Mouse (Mus musculus) forebrain, embryonic 14.5 days (tissue): ENCODE measurements around the gene Ralgapa2. TPM values are rescaled to one million over a fixed set of nuclear protein-coding genes. Genes with fewer than 3 reads are reported as not detected.
A peak's percentile ranks its signal among the peaks of the same experiment; 100 is the strongest.

Experiments used
- ATAC-seq: fragments of 200-750 bp; cut with Nextera tagmentation; 2 replicates; pipeline ENCODE4 v1.8.0; 2017; ENCODE audit warnings: mild to moderate bottlenecking, moderate library complexity
- DNase-seq: peaks from one replicate; pipeline ENCODE4 v3.0.0-alpha.2; 2015; ENCODE audit warnings: low spot score
- H3K27ac ChIP-seq: fragments of 300-500 bp; sonication (generic); 2 replicates; pipeline ENCODE4 v1.5.1; 2014; ENCODE audit warnings: low read depth, mild to moderate bottlenecking, control low read depth, low read length, moderate library complexity
- H3K27me3 ChIP-seq: fragments of 300-500 bp; sonication (generic); replicated peaks from 2 replicates; pipeline ENCODE4 v1.6.1; 2014; ENCODE audit warnings: low read length, control low read depth, mixed read lengths; ENCODE audit not compliant: control insufficient read depth, insufficient read depth
- H3K36me3 ChIP-seq: fragments of 300-500 bp; sonication (generic); 2 replicates; pipeline ENCODE4 v1.6.1; 2014; ENCODE audit warnings: low read length, control low read depth; ENCODE audit not compliant: control insufficient read depth, insufficient read depth
- H3K4me1 ChIP-seq: fragments of 300-500 bp; sonication (generic); 2 replicates; pipeline ENCODE4 v1.6.1; 2014; ENCODE audit warnings: antibody characterized with exemption, low read length, control low read depth; ENCODE audit not compliant: control insufficient read depth, insufficient read depth
- H3K4me2 ChIP-seq: fragments of 300-500 bp; sonication (generic); 2 replicates; pipeline ENCODE4 v1.6.1; 2014; ENCODE audit warnings: mild to moderate bottlenecking, control low read depth, low read length
- H3K4me3 ChIP-seq: fragments of 300-500 bp; sonication (generic); 2 replicates; pipeline ENCODE4 v1.5.1; 2014; ENCODE audit warnings: low read depth, low read length, control low read depth
- H3K9ac ChIP-seq: fragments of 300-500 bp; sonication (generic); 2 replicates; pipeline ENCODE4 v1.6.1; 2014; ENCODE audit warnings: mild to moderate bottlenecking, low read length, control low read depth, moderate library complexity
- H3K9me3 ChIP-seq: fragments of 300-500 bp; sonication (generic); replicated peaks from 2 replicates; pipeline ENCODE4 v1.6.1; 2016; ENCODE audit warnings: low read length, control low read depth, mixed read lengths; ENCODE audit not compliant: control insufficient read depth
- WGBS: fragments of 180-500 bp; shearing (Covaris S2); extraction: QIAGEN DNeasy Blood & Tissue Kit; methylation state at CpG from one replicate; pipeline ENCODE4 v1.1.7; 2014; 5-methylcytosine and 5-hydroxymethylcytosine counted together
- polyA plus RNA-seq: library from polyadenylated mRNA; unstranded; fragments of >200 nt; fragmentation: Nextera tagmentation; extraction: Ambion mirVana; gene quantifications from 2 replicates; pipeline ENCODE4 v1.2.1, GENCODE M21; 2014

Gene Ralgapa2
- polyA plus RNA-seq, 1 experiment from 2014 or later, result 6.3 TPM

DNA sequence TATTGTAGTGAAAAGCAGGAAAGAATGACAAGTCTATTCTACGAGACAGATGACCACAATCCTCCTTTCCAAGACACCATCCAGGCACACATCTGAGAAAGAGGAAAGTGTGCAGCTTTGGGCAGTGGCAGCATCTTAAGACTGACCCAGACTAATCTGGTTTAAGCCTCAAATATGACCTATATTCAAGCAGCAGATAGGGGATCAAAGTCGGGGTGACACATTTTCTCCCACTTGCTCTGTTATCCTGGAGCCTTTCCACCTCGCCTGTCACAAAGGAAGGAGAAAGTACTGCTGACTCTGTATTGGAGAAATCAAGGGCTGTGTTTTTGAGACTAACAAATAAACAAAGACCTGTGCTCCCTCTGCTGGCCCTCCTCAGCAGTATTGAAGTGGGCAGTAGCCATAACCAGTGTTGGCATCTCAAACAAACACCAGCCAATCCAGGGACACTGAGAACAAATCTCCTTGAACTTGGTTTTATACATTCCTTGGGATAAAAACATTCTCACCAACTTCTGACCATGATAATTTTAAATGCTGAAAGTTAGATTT lies 255.7 kb downstream of the Ralgapa2 start:
- ATAC-seq, result peak; percentile 36
- Histone ChIP-seq H3K9me3 (no peaks in the 10 kb centered on the region), H3K27ac (peak overlapping the region; percentile 39), H3K9ac (no peak overlapping the region), H3K4me1 (peaks cover 56% of the 10 kb centered on the region), H3K4me3 (no peak overlapping the region), H3K36me3 (no peaks in the 10 kb centered on the region), H3K27me3 (no peaks in the 10 kb centered on the region), H3K4me2 (no peak overlapping the region)
- 44% methylated on average over 3 of the region's 3 CpGs for WGBS
- DNase-seq, result peak; percentile 76

DNA sequence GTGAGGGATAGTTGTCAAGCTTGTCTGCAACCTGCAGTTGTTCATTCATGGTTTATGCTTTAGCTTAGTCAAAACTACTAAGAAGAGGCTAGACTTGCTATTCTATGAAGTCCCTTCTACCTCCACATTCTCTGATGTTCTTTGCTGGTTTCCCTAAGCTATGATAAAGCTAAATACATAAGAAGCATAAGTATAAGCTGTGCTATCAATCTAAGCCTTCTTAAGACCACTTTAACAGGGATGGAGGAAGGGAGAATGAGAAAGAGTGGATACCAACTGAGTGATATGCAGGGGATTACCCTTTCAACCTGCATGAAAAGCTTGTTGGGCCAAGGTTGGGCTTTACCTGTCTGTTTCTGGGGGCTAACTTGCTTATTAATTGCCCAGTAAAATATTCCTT lies 256.5 kb downstream of the Ralgapa2 start:
- Histone ChIP-seq H3K36me3 (no peaks in the 10 kb centered on the region), H3K4me2 (no peak overlapping the region), H3K27me3 (no peaks in the 10 kb centered on the region), H3K9ac (no peak overlapping the region), H3K9me3 (no peaks in the 10 kb centered on the region), H3K4me3 (no peak overlapping the region), H3K4me1 (peaks cover 49% of the 10 kb centered on the region), H3K27ac (no peak overlapping the region)
- DNase-seq (no peak), ATAC-seq (no peak)

DNA sequence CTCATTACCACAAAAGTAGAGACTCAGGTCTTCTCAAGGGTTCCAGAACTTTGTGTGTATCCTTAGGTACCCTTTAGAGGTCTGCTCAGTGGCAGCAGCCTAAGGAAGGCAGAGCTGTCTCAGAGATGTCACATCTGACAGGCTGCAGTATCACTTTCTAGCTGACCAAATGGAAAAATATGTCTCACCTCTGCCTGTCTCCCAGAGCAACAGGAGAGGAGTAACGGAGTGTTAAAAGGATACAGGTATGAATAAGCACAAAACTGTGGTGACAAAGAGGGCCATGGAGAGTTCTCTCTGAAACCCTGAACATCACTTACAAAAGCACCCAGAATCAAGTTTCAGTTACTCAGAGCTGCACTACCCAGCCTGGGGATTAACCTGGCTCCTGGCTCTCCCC lies 257.8 kb downstream of the Ralgapa2 start:
- no peak overlapping the region for H3K4me3 ChIP-seq
- H3K9me3 ChIP-seq, result no peaks in the 10 kb centered on the region
- peaks cover 42% of the 10 kb centered on the region for H3K4me1 ChIP-seq
- H3K27me3 ChIP-seq, result no peaks in the 10 kb centered on the region
- no peak overlapping the region for H3K9ac ChIP-seq
- H3K36me3 ChIP-seq, result no peaks in the 10 kb centered on the region
- DNase-seq (no peak), ATAC-seq (no peak)
- no peak overlapping the region for H3K4me2 ChIP-seq
- 86% methylated on average over 1 of the region's 1 CpGs for WGBS
- H3K27ac ChIP-seq, result no peak overlapping the region

DNA sequence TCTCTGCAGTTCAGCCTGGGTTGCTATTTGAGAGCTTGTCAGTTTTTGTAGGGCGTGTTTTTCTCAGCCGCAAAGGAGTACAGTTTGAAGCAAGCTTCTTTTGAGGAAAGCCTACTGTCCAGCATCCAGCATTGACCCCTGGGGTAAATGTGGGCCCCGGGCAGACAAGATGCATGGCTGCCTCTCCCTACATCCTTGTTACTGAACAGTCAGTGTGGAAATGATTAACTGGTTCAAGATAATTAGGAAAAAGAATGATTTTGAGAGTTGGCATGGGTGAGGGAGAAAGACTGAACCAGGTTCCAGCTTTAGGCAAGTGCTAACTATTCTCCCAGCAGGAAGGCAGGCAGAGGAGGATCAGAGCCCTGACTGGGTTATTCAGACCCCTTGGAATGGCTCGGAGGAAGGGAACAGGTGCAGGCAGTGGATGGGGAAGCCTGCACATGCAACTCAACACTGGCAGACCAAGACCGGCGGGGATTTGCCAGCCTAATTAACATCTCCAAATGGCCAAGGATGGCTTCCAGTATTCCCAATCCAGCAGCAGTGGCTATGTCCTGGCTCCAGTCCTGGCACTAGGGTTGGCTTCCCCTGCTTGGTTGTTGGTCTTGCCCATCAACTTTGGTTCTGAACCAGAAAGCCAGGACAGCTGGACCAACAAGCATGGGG lies 261.8 kb downstream of the Ralgapa2 start:
- Histone ChIP-seq H3K9ac (no peak overlapping the region), H3K27me3 (no peaks in the 10 kb centered on the region), H3K36me3 (no peaks in the 10 kb centered on the region), H3K4me2 (no peak overlapping the region), H3K4me3 (no peak overlapping the region), H3K27ac (peak overlapping the region; percentile 44; the same call in 1 of the 2 replicates), H3K4me1 (peaks cover 7% of the 10 kb centered on the region), H3K9me3 (no peaks in the 10 kb centered on the region)
- ATAC-seq (0 out of 2 replicates have a peak, but pooled peaks have one; percentile 35), DNase-seq (peak; percentile 58)
- 58% methylated on average over 6 of the region's 6 CpGs for WGBS

DNA sequence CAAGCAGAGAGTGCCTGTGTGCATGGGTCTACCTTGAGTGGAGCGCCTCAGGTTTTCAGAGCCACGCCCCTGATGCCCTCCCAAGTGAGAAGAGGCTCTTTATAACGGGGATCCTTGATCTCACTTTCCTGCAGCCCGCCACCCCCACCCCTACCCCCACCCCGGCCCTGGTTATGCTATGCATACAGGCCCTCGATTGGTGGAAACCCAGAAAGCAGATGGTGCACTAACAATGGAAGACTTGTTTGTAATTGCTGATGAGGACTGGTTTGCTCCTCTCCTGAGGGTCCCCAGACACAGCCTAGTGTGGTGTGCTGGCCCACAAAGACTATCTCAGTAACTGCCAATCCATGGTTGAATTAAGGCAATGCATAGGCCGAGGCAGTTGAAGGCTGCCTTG lies 263.1 kb downstream of the Ralgapa2 start:
- Histone ChIP-seq H3K4me1 (peaks cover 4% of the 10 kb centered on the region), H3K36me3 (peaks cover 3% of the 10 kb centered on the region), H3K27me3 (no peaks in the 10 kb centered on the region), H3K4me2 (no peak overlapping the region), H3K9me3 (no peaks in the 10 kb centered on the region), H3K4me3 (no peak overlapping the region), H3K27ac (no peak overlapping the region), H3K9ac (no peak overlapping the region)
- WGBS, result 59% methylated on average over 7 of the region's 7 CpGs
- DNase-seq, result peak; percentile 36
- ATAC-seq, result peak; percentile 70

DNA sequence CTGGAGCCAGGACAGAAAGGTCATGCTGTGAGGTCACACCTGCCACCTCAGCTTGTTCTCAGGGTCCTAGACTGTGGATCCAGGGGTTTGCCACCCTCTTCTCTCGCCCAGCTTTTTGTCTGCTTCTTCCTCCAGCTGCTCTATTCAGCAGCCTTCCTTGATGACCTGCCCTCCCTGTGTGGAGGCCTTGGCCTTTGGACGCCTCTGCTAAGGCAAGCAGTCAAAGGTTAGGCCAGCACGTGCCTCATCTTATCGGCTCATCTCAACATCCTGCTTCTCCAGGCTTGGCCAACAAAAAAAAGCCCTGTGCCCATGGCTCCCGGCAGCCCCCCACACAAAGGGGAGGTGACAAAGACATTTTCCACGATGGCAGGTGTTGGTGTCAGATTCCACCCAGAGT lies 264.6 kb downstream of the Ralgapa2 start:
- H3K36me3 ChIP-seq, result peaks cover 5% of the 10 kb centered on the region
- ATAC-seq (no peak), DNase-seq (no peak)
- H3K9me3 ChIP-seq, result no peaks in the 10 kb centered on the region
- peaks cover 4% of the 10 kb centered on the region for H3K4me1 ChIP-seq
- no peaks in the 10 kb centered on the region for H3K27me3 ChIP-seq
- no peak overlapping the region for H3K4me2 ChIP-seq
- 65% methylated on average over 6 of the region's 6 CpGs for WGBS
- no peak overlapping the region for H3K9ac ChIP-seq
- H3K27ac ChIP-seq, result no peak overlapping the region
- no peak overlapping the region for H3K4me3 ChIP-seq

DNA sequence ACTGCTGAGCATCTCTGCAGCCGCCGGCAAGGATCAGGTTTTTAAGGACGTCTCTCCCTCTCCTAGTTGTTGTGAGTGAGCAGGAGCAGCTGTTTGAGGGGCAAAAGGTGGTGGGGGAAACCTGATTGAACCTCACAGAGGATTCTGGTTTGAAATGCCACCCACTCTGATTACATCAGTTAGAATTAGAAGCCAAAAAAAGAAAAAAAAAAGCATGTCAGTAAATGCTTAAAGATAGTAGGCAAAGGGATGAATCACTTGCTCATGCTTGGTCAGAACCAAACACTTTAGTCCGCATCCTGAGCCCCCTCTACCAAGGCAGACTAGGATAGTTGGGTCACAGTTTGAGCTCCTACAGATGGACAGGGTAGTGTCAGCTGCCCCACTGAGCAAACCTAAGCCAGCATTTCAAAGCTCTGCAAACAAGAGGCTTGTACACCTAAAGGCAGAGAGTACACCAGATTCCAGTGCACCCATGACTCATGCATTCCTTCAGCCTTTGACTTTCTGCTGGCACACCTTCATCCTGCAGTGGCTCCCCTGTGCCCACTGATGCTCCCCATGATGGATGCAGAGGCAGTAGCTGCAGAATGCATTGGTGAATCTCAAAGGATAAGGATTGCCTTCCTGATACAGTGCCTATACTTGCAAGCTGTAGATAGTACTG lies 265.6 kb downstream of the Ralgapa2 start:
- peaks cover 5% of the 10 kb centered on the region for H3K36me3 ChIP-seq
- no peak for ATAC-seq
- no peak overlapping the region for H3K27ac ChIP-seq
- H3K9me3 ChIP-seq, result no peaks in the 10 kb centered on the region
- no peak for DNase-seq
- WGBS, result 81% methylated on average over 4 of the region's 4 CpGs
- no peak overlapping the region for H3K4me2 ChIP-seq
- no peaks in the 10 kb centered on the region for H3K27me3 ChIP-seq
- H3K4me1 ChIP-seq, result peaks cover 4% of the 10 kb centered on the region
- no peak overlapping the region for H3K4me3 ChIP-seq
- no peak overlapping the region for H3K9ac ChIP-seq

DNA sequence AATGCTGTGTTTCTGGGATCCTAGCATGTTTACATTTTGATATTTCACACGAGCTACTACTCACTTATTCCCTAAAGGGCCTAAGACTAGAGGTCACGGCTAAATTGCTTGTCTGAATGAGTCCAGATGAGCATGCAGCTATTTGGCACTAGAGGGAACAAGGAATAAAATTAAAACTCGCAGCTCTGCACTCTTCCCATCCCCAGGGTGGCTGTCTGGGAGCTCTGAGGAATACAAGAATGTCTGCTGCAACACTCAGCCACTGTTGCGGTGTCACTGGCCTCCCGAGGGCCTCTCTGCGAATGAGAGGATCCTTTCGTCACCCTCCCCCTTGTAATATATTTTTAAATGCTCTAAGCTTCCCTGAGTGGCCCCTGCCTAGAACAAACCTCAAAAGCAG lies 266.7 kb downstream of the Ralgapa2 start:
- Histone ChIP-seq H3K36me3 (peaks cover 5% of the 10 kb centered on the region), H3K27me3 (no peaks in the 10 kb centered on the region), H3K4me1 (peaks cover 1% of the 10 kb centered on the region), H3K9ac (no peak overlapping the region), H3K4me3 (no peak overlapping the region), H3K9me3 (no peaks in the 10 kb centered on the region), H3K4me2 (no peak overlapping the region), H3K27ac (no peak overlapping the region)
- 76% methylated on average over 7 of the region's 7 CpGs for WGBS
- ATAC-seq (no peak), DNase-seq (no peak)

DNA sequence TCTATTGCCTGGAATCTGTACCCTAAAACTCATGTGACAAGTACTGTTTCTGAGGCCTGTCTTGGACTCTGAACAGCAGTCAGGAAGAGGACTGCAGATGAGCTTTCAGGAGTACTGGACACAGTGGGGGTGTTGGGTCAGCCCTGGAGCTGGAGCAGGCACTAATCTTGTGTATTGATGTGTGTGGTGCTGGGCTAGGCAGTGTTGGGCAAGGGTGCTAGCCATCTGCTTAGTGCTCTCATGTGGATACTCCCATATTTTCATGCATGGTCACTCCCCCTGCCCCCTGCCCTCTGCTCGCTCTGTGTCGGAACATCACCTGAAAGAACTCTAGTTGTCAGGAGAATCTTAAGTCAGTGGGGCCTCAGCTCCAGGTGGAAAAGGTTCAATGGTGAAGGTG lies 268.1 kb downstream of the Ralgapa2 start:
- no peak overlapping the region for H3K27ac ChIP-seq
- no peak overlapping the region for H3K4me3 ChIP-seq
- no peak overlapping the region for H3K4me2 ChIP-seq
- ATAC-seq, result no peak
- H3K4me1 ChIP-seq, result no peaks in the 10 kb centered on the region
- no peak overlapping the region for H3K9ac ChIP-seq
- peaks cover 5% of the 10 kb centered on the region for H3K36me3 ChIP-seq
- no peak for DNase-seq
- 100% methylated on average over 2 of the region's 2 CpGs for WGBS
- no peaks in the 10 kb centered on the region for H3K27me3 ChIP-seq
- H3K9me3 ChIP-seq, result no peaks in the 10 kb centered on the region
